Mouse (Mus musculus) MEL (cell line): ENCODE measurements around the gene Shmt1. TPM values are rescaled to one million over a fixed set of nuclear protein-coding genes. Genes with fewer than 3 reads are reported as not detected.

Experiments
- DNase-seq: peaks from one replicate; pipeline ENCODE4 v3.0.0; 2011; ENCODE audit warnings: low read depth, low spot score
- H3K27ac ChIP-seq: 2 replicates; pipeline ENCODE4 v1.5.1; 2012; ENCODE audit warnings: low read depth, mild to moderate bottlenecking, control low read depth, low read length, moderate library complexity; ENCODE audit not compliant: control insufficient read depth
- H3K27me3 ChIP-seq, 2 experiments: fragments of 150-350 bp in 1 of 2; sonication (generic) in 1 of 2; 2 replicates each; pipeline ENCODE4 v1.6.1; 2012; ENCODE audit warnings: low read length in 2 of 2, mild to moderate bottlenecking in 2 of 2, improper control_type of control experiment in 1 of 2, moderate library complexity in 1 of 2; ENCODE audit not compliant: insufficient read depth in 2 of 2, control insufficient read depth in 1 of 2
- H3K36me3 ChIP-seq, 2 experiments: 2 replicates each; pipeline ENCODE4 v1.6.1; 2012 to 2014; ENCODE audit warnings: low read length in 2 of 2, improper control_type of control experiment in 1 of 2, inconsistent platforms in 1 of 2, mild to moderate bottlenecking in 1 of 2; ENCODE audit not compliant: insufficient read depth in 2 of 2, control insufficient read depth in 1 of 2
- H3K4me1 ChIP-seq, 2 experiments: fragments of 150-350 bp in 1 of 2; sonication (generic) in 1 of 2; 2 replicates each; pipeline ENCODE4 v1.6.1; 2012; ENCODE audit warnings: low read length in 2 of 2, improper control_type of control experiment in 1 of 2, mild to moderate bottlenecking in 1 of 2; ENCODE audit not compliant: insufficient read depth in 2 of 2, control insufficient read depth in 1 of 2
- H3K4me3 ChIP-seq, 2 experiments: fragments of 150-350 bp in 1 of 2; sonication (generic) in 1 of 2; 2 replicates each; pipeline ENCODE4 v1.5.1; 2012; ENCODE audit warnings: low read depth in 2 of 2, low read length in 2 of 2, mild to moderate bottlenecking in 2 of 2, moderate library complexity in 2 of 2, control low read depth in 1 of 2, improper control_type of control experiment in 1 of 2; ENCODE audit not compliant: control insufficient read depth in 1 of 2, insufficient read depth in 1 of 2
- H3K79me2 ChIP-seq: 2 replicates; pipeline ENCODE4 v1.6.1; 2012; ENCODE audit warnings: mild to moderate bottlenecking, low read length, moderate library complexity; ENCODE audit not compliant: control insufficient read depth, poor library complexity, insufficient read depth
- H3K9ac ChIP-seq: 2 replicates; pipeline ENCODE4 v1.6.1; 2012; ENCODE audit warnings: low read depth, mild to moderate bottlenecking, control low read depth, low read length, moderate library complexity; ENCODE audit not compliant: control insufficient read depth, poor library complexity, severe bottlenecking
- H3K9me3 ChIP-seq: fragments of 150-350 bp; sonication (generic); replicated peaks from 2 replicates; pipeline ENCODE4 v1.6.1; 2012; ENCODE audit warnings: mild to moderate bottlenecking, low read length, improper control_type of control experiment, moderate library complexity; ENCODE audit not compliant: insufficient read depth
- BHLHE40 ChIP-seq: IDR thresholded peaks from 2 replicates; pipeline ENCODE4 v1.6.1; 2012; ENCODE audit warnings: low read depth, mild to moderate bottlenecking, inconsistent platforms, low read length, improper control_type of control experiment, borderline replicate concordance
- CHD2 ChIP-seq: IDR thresholded peaks from 2 replicates; pipeline ENCODE4 v1.6.1; 2011; ENCODE audit warnings: low read length, improper control_type of control experiment
- ELF1 ChIP-seq: IDR thresholded peaks from 2 replicates; pipeline ENCODE4 v1.6.1; 2014; ENCODE audit warnings: low read depth, mild to moderate bottlenecking, inconsistent platforms, low read length, improper control_type of control experiment, moderate library complexity
- EP300 ChIP-seq, 2 experiments: IDR thresholded peaks; 2 replicates each; pipeline ENCODE4 v1.6.1; 2011; ENCODE audit warnings: improper control_type of control experiment in 2 of 2, low read length in 2 of 2, low read depth in 1 of 2, mild to moderate bottlenecking in 1 of 2
- GABPA ChIP-seq: IDR thresholded peaks from 2 replicates; pipeline ENCODE4 v1.6.1; 2012; ENCODE audit warnings: low read depth, mild to moderate bottlenecking, inconsistent platforms, low read length, improper control_type of control experiment, moderate library complexity
- GATA1 ChIP-seq: IDR thresholded peaks from 2 replicates; pipeline ENCODE4 v1.6.1; 2011; ENCODE audit warnings: low read depth, low read length, improper control_type of control experiment
- KAT2A ChIP-seq: conservative IDR thresholded peaks from 2 replicates; pipeline ENCODE4 v1.6.1; 2012; ENCODE audit warnings: low read depth, low read length, improper control_type of control experiment, inconsistent platforms
- MAFK ChIP-seq: IDR thresholded peaks from 2 replicates; pipeline ENCODE4 v1.6.1; 2011; ENCODE audit warnings: low read depth, mild to moderate bottlenecking, low read length, improper control_type of control experiment, borderline replicate concordance
- MAX ChIP-seq: IDR thresholded peaks from 2 replicates; pipeline ENCODE4 v1.6.1; 2011; ENCODE audit warnings: low read length, improper control_type of control experiment
- MAZ ChIP-seq: IDR thresholded peaks from 2 replicates; pipeline ENCODE4 v1.6.1; 2012; ENCODE audit warnings: low read depth, mild to moderate bottlenecking, inconsistent platforms, low read length, improper control_type of control experiment
- MEF2A ChIP-seq: IDR thresholded peaks from 2 replicates; pipeline ENCODE4 v1.6.1; 2014; ENCODE audit warnings: low read depth, mild to moderate bottlenecking, inconsistent platforms, low read length, improper control_type of control experiment; ENCODE audit not compliant: poor library complexity, insufficient replicate concordance, severe bottlenecking; ENCODE audit errors: extremely low read depth
- NRF1 ChIP-seq: IDR thresholded peaks from 2 replicates; pipeline ENCODE4 v1.6.1; 2014; ENCODE audit warnings: low read depth, mild to moderate bottlenecking, inconsistent platforms, low read length, improper control_type of control experiment, moderate library complexity; ENCODE audit not compliant: poor library complexity, insufficient read depth, severe bottlenecking
- POLR2A ChIP-seq, 2 experiments: IDR thresholded peaks; 2 replicates each; pipeline ENCODE4 v1.6.1; 2011 to 2012; ENCODE audit warnings: low read length in 2 of 2, mild to moderate bottlenecking in 2 of 2, control low read depth in 1 of 2, improper control_type of control experiment in 1 of 2, low read depth in 1 of 2, moderate library complexity in 1 of 2; ENCODE audit not compliant: control insufficient read depth in 1 of 2, insufficient read depth in 1 of 2, poor library complexity in 1 of 2
- POLR2AphosphoS2 ChIP-seq: IDR thresholded peaks from 2 replicates; pipeline ENCODE4 v1.6.1; 2011; ENCODE audit warnings: low read length, improper control_type of control experiment
- POLR2AphosphoS5 ChIP-seq: IDR thresholded peaks from 2 replicates; pipeline ENCODE4 v1.6.1; 2012; ENCODE audit warnings: low read depth, borderline replicate concordance, mild to moderate bottlenecking, inconsistent platforms, low read length, moderate library complexity, mixed read lengths
- RCOR1 ChIP-seq: IDR thresholded peaks from 2 replicates; pipeline ENCODE4 v1.6.1; 2012; ENCODE audit warnings: low read depth, mild to moderate bottlenecking, inconsistent platforms, low read length, improper control_type of control experiment
- SMC3 ChIP-seq: IDR thresholded peaks from 2 replicates; pipeline ENCODE4 v1.6.1; 2011; ENCODE audit warnings: low read depth, low read length, improper control_type of control experiment
- TBP ChIP-seq: IDR thresholded peaks from 2 replicates; pipeline ENCODE4 v1.8.0; 2011; ENCODE audit warnings: low read depth, low read length, improper control_type of control experiment
- UBTF ChIP-seq: IDR thresholded peaks from 2 replicates; pipeline ENCODE4 v1.6.1; 2012; ENCODE audit warnings: low read depth, mild to moderate bottlenecking, inconsistent platforms, low read length, improper control_type of control experiment, moderate library complexity, borderline replicate concordance; ENCODE audit not compliant: insufficient read depth
- USF2 ChIP-seq, 2 experiments: IDR thresholded peaks; 2 replicates each; pipeline ENCODE4 v1.6.1; 2011 to 2012; ENCODE audit warnings: improper control_type of control experiment in 2 of 2, low read length in 2 of 2, borderline replicate concordance in 1 of 2, inconsistent platforms in 1 of 2, low read depth in 1 of 2, mild to moderate bottlenecking in 1 of 2; ENCODE audit not compliant: insufficient read depth in 1 of 2
- ZKSCAN1 ChIP-seq: IDR thresholded peaks from 2 replicates; pipeline ENCODE4 v1.6.1; 2012; ENCODE audit warnings: low read depth, mild to moderate bottlenecking, inconsistent platforms, low read length, improper control_type of control experiment, moderate library complexity
- ZNF384 ChIP-seq: IDR thresholded peaks from 2 replicates; pipeline ENCODE4 v1.6.1; 2012; ENCODE audit warnings: low read depth, mild to moderate bottlenecking, inconsistent platforms, low read length, improper control_type of control experiment
- polyA plus RNA-seq, 2 experiments: library from polyadenylated mRNA; stranded (reverse) in 1 of 2; unstranded in 1 of 2; fragments of >175 nt in 1 of 2; fragments of >200 nt in 1 of 2; gene quantifications; 2 replicates each; pipeline versions ENCODE4 v1.2.1 to v1.2.4; 2012; ENCODE audit warnings: low replicate concordance in 2 of 2, low read depth in 1 of 2; ENCODE audit not compliant: insufficient read length in 2 of 2, insufficient read depth in 1 of 2, missing spikeins in 1 of 2
- total RNA-seq: library from RNA; depleted of rRNA; stranded (reverse); fragments of 300-350 nt; gene quantifications from 2 replicates; pipeline ENCODE4 v1.2.3, GENCODE M21; 2012

The Shmt1 gene
- total and polyA plus RNA-seq, 3 experiments = 55.3 to 71.4 TPM; not detected in 1

GRCm38 (mm10) chr11:60837644-60838406, 26.3 kb upstream of the Shmt1 start:
- Histone ChIP-seq H3K36me3 (peaks cover 4 to 11% of the 10 kb centered on the region in 2 experiments), H3K79me2 (peaks cover 14% of the 10 kb centered on the region), H3K27ac (no peak overlapping the region)

DNA sequence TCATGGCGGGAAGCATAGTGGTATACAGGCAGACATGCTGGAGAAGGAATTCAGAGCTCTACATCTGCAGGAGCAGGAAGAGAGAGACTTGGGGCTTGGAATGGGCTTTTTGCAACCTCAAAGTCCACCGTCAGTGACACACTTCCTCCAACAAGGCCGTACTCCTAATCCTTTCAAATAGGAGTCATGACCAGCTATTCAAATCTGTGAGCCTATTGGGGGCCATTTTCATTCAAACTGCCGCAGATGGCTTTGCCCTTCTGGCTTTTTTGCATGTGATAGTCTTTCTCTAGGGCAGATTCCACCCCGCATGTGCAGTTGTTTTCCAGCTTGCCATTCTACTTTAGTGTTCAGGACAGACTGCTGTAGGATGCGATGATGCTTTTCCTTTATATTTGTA, 25.4 kb upstream of the Shmt1 start:
- Histone ChIP-seq H3K36me3 (peaks cover 4 to 11% of the 10 kb centered on the region in 2 experiments), H3K27ac (no peak overlapping the region), H3K27me3 (no peaks in the 10 kb centered on the region), H3K9ac (no peak overlapping the region), H3K4me3 (no peak overlapping the region), H3K9me3 (no peaks in the 10 kb centered on the region), H3K79me2 (peaks cover 18% of the 10 kb centered on the region), H3K4me1 (0 out of 4 replicates have a peak, but pooled peaks cover 0 to 3% of the 10 kb centered on the region in 2 experiments)
- no peak for DNase-seq
- TF ChIP-seq SMC3 (no peak), MEF2A (no peak), RCOR1 (no peak), GABPA (no peak)

More at GRCm38 (mm10) chr11:60837644-60838406, 26.3 kb upstream of the Shmt1 start:
- no peak for TF ChIP-seq GABPA
- TF ChIP-seq UBTF = no peak
- no peak for TF ChIP-seq USF2 (IDR thresholded peaks at IDR 0.05; ENCODE audit: borderline replicate concordance in 1 of 2, insufficient read depth in 1 of 2, low read depth in 1 of 2, low read length in 2 of 2)
- TF ChIP-seq MAZ = no peak
- no peak for TF ChIP-seq POLR2AphosphoS5
- no peak for TF ChIP-seq MAFK
- no peak for TF ChIP-seq GATA1
- no peak for TF ChIP-seq BHLHE40
- no peak for TF ChIP-seq ELF1
- TF ChIP-seq POLR2A (IDR thresholded peaks at IDR 0.05; ENCODE audit: control insufficient read depth in 1 of 2, insufficient read depth in 1 of 2, low read depth in 1 of 2, low read length in 2 of 2, poor library complexity in 1 of 2) = no peak
- TF ChIP-seq MAX = no peak
- TF ChIP-seq POLR2AphosphoS2 = no peak
- no peak for TF ChIP-seq TBP
- no peak for TF ChIP-seq NRF1
- no peak for TF ChIP-seq ZNF384
- no peak for TF ChIP-seq ZKSCAN1
- no peak for TF ChIP-seq EP300 (IDR thresholded peaks at IDR 0.05; ENCODE audit: low read depth in 1 of 2, low read length in 2 of 2)
- TF ChIP-seq CHD2 = no peak
- TF ChIP-seq KAT2A = no peak
- no peak overlapping the region for H3K9ac ChIP-seq
- DNase-seq = no peak
- H3K27me3 ChIP-seq = no peaks in the 10 kb centered on the region
- H3K4me3 ChIP-seq = no peak overlapping the region
- no peaks in the 10 kb centered on the region for H3K9me3 ChIP-seq
- H3K4me1 ChIP-seq = 0 out of 4 replicates have a peak, but pooled peaks cover 0 to 3% of the 10 kb centered on the region in 2 experiments
